Mouse (Mus musculus): ENCODE measurements around the gene Zfp790. TPM values are rescaled to one million over a fixed set of nuclear protein-coding genes. Genes with fewer than 3 reads are reported as not detected.
"Not testable (repeated sequence)": the region's sequence is repeated elsewhere in the genome, so short reads cannot be mapped to it uniquely, and the experiment has no call there.

The Zfp790 gene
- polyA plus RNA-seq, 1 experiment = 9.8 TPM

DNA sequence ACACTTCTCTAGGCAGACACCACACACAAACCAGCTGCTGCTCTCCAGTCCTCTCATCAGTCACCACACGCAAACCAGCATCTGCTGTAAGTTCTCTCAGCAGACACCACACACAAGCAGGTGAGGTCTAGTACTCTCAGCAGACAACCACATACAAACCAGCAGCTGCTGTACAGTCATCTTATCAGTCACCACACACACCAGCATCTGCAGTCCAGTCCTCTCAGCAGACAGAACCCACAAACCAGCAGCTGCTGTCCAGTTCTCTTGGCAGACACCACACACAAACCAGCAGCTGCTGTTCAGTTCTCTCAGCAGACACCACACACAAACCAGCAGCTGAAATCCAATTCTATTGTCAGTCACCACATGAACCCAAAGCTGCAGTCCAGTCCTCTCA lies 20.9 kb downstream of the Zfp790 start:
- Histone ChIP-seq H3K27ac (ENCODE audit: insufficient read depth, low read length) (no peak overlapping the region), H3K4me3 (ENCODE audit: insufficient read depth, low read length) (no peak overlapping the region), H3K4me1 (ENCODE audit: control insufficient read depth, insufficient read depth, low read length) (no peaks in the 10 kb centered on the region)
- TF ChIP-seq POLR2A (IDR thresholded peaks at IDR 0.05; ENCODE audit: extremely low read depth, insufficient read depth, low read length) (no peak), CTCF (IDR thresholded peaks at IDR 0.05; ENCODE audit: extremely low read depth, insufficient read depth, low read length) (no peak)

DNA sequence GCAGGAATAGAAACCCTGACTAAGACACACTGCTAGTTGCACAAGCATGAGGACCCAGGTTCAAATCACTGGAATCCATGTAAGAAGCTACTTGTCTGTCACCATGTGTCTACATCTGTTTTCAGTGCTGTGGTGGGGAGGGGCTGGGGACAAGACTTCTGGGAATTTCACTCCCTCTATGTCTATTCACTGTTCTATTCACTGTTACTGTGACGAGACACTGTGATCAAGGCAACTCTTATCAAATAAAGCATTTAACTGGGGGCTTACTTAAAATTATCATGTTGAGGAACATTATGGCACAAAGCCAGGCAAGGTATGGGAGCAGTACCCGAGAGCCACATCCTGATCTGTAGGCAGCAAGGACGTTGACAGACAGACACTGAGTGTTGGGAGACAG lies 23.3 kb downstream of the Zfp790 start:
- TF ChIP-seq POLR2A (IDR thresholded peaks at IDR 0.05; ENCODE audit: extremely low read depth, insufficient read depth, low read length) (no peak), CTCF (IDR thresholded peaks at IDR 0.05; ENCODE audit: extremely low read depth, insufficient read depth, low read length) (no peak)
- Histone ChIP-seq H3K4me3 (ENCODE audit: insufficient read depth, low read length) (no peak overlapping the region), H3K27ac (ENCODE audit: insufficient read depth, low read length) (no peak overlapping the region), H3K4me1 (ENCODE audit: control insufficient read depth, insufficient read depth, low read length) (no peaks in the 10 kb centered on the region)

- no peak overlapping the region for H3K27ac ChIP-seq (ENCODE audit: insufficient read depth, low read length)
- TF ChIP-seq CTCF (IDR thresholded peaks at IDR 0.05; ENCODE audit: extremely low read depth, insufficient read depth, low read length) = no peak
- no peaks in the 10 kb centered on the region for H3K4me1 ChIP-seq (ENCODE audit: control insufficient read depth, insufficient read depth, low read length)
- H3K4me3 ChIP-seq (ENCODE audit: insufficient read depth, low read length) = no peak overlapping the region
Measured at GRCm38 (mm10) chr7:29842105-29842504, 26.2 kb downstream of the Zfp790 start.

- TF ChIP-seq POLR2A (IDR thresholded peaks at IDR 0.05; ENCODE audit: extremely low read depth, insufficient read depth, low read length) = no peak
- TF ChIP-seq CTCF (IDR thresholded peaks at IDR 0.05; ENCODE audit: extremely low read depth, insufficient read depth, low read length) = no peak
- H3K27ac ChIP-seq (ENCODE audit: insufficient read depth, low read length) = no peak overlapping the region
- no peaks in the 10 kb centered on the region for H3K4me1 ChIP-seq (ENCODE audit: control insufficient read depth, insufficient read depth, low read length)
- H3K4me3 ChIP-seq (ENCODE audit: insufficient read depth, low read length) = no peak overlapping the region
Measured at GRCm38 (mm10) chr7:29844616-29845015, 28.7 kb downstream of the Zfp790 start.

- TF ChIP-seq CTCF (IDR thresholded peaks at IDR 0.05; ENCODE audit: extremely low read depth, insufficient read depth, low read length) (no peak), POLR2A (IDR thresholded peaks at IDR 0.05; ENCODE audit: extremely low read depth, insufficient read depth, low read length) (no peak)
- H3K4me1 ChIP-seq (ENCODE audit: control insufficient read depth, insufficient read depth, low read length) = no peaks in the 10 kb centered on the region
- no peak overlapping the region for H3K27ac ChIP-seq (ENCODE audit: insufficient read depth, low read length)
- H3K4me3 ChIP-seq (ENCODE audit: insufficient read depth, low read length) = peak overlapping the region; percentile 65
Measured at GRCm38 (mm10) chr7:29852831-29853218, 36.9 kb downstream of the Zfp790 start.

- no peak within 1 kb of the TSS for H3K27ac ChIP-seq (ENCODE audit: insufficient read depth, low read length)
- H3K4me1 ChIP-seq (ENCODE audit: control insufficient read depth, insufficient read depth, low read length) = no peaks in the 10 kb centered on the region
- peak within 1 kb of the TSS; percentile 65 for H3K4me3 ChIP-seq (ENCODE audit: insufficient read depth, low read length)
- TF ChIP-seq CTCF (IDR thresholded peaks at IDR 0.05; ENCODE audit: extremely low read depth, insufficient read depth, low read length) (no peak), POLR2A (IDR thresholded peaks at IDR 0.05; ENCODE audit: extremely low read depth, insufficient read depth, low read length) (peak; percentile 86; the same call in 1 of the 2 replicates)
Measured at GRCm38 (mm10) chr7:29853219-29853842, 37.4 kb downstream of the Zfp790 start, which contains the start of gene Zfp940. Zfp940 (minus strand) TSS chr7:29853669.

DNA sequence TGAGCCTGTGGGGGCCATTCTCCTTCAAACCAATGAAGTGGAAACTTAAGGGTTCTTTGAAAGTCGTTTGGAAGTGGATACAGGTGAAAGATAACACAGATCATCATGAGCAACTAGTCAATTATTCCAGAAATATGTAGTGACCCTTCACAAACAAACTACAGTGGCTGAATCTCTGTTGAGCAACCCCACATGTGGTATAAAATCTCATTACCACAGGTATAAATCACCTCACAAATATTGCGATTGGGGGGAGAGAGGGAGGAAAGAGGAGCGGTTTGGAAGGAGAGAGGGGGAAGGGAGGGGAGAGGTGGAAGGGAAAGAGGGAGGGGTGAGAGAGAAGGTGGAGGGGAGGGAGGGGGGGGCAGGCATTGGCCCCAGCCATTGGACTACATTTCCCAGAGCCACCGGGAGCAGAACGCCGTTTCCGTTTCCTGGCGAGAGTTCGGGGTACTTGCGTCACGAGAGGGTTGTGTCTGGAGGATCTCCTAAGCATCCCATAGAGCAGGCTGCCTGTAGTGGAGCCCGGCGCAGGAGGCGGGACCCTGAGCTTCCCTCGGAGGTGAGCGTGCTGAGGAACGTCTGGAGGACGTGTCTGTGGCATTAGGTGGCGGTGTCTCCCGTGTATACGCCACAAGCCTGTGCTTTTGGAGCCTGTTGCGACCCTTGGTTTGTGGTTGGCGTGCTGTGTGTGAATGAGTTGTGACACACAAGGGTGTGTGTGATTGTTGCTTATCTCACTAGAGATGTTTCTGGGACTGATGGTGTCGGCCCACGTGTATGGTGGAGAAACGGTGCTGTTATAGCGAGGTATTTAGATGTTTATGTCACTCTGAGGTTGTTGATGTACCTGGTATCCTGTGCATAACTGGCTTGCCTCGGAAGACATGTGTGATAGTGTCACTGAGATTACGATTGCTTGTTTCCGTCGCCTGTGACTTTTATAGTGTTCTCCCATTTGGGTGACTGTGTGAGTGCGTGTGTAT lies 43.9 kb downstream of the Zfp790 start, which contains the start of gene Zfp420:
TSS of gene Zfp420 (plus strand) at position 448 of the 986 bp plus-strand sequence.
- H3K27ac ChIP-seq (ENCODE audit: insufficient read depth, low read length) = no peak within 1 kb of the TSS
- no peaks in the 10 kb centered on the region for H3K4me1 ChIP-seq (ENCODE audit: control insufficient read depth, insufficient read depth, low read length)
- peak within 1 kb of the TSS; percentile 75 for H3K4me3 ChIP-seq (ENCODE audit: insufficient read depth, low read length)
- peak; percentile 98 for TF ChIP-seq POLR2A (IDR thresholded peaks at IDR 0.05; ENCODE audit: extremely low read depth, insufficient read depth, low read length)
- TF ChIP-seq CTCF (IDR thresholded peaks at IDR 0.05; ENCODE audit: extremely low read depth, insufficient read depth, low read length) = no peak

DNA sequence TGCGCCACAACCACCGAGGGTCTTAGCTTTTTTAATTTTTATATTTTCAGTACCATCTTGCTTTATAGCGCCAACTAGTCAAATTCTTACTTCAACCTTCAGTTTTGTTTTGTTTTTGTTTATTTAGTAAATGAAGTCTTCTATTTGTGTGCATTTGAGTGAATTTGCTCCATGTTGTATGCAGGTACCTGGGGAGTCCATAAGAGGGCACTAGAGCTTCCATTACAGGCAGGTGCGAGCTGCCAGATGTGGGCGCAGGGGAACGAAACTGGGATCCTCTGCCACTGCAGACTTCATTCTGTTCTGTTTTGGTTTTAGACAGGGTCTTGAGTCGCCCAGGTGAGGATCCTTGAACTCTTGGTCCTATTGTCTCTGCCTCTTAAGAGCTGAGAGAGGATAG lies 45.7 kb downstream of the Zfp790 start:
- H3K4me3 ChIP-seq (ENCODE audit: insufficient read depth, low read length) = no peak overlapping the region
- no peak overlapping the region for H3K27ac ChIP-seq (ENCODE audit: insufficient read depth, low read length)
- TF ChIP-seq CTCF (IDR thresholded peaks at IDR 0.05; ENCODE audit: extremely low read depth, insufficient read depth, low read length) = no peak
- TF ChIP-seq POLR2A (IDR thresholded peaks at IDR 0.05; ENCODE audit: extremely low read depth, insufficient read depth, low read length) = no peak
- no peaks in the 10 kb centered on the region for H3K4me1 ChIP-seq (ENCODE audit: control insufficient read depth, insufficient read depth, low read length)

DNA sequence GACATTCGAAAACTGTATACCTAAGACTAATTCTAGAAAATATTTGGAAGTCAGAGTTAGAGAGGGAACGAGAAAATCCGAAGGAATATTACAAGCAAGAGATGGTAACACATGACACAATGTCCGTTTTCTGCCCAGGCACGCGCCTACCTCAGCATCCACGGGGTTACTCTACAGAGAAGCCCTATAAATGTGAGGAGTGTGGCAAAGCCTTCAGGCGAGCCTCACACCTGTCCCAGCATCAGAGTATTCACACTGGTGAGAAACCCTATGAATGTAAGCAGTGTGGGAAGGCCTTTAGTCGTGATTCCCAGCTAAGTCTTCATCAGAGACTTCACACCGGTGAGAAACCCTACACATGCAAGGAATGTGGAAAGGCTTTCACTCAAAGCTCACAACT lies 58.3 kb downstream of the Zfp790 start:
- no peak overlapping the region for H3K4me3 ChIP-seq (ENCODE audit: insufficient read depth, low read length)
- no peaks in the 10 kb centered on the region for H3K4me1 ChIP-seq (ENCODE audit: control insufficient read depth, insufficient read depth, low read length)
- H3K27ac ChIP-seq (ENCODE audit: insufficient read depth, low read length) = no peak overlapping the region
- TF ChIP-seq POLR2A (IDR thresholded peaks at IDR 0.05; ENCODE audit: extremely low read depth, insufficient read depth, low read length) = no peak
- TF ChIP-seq CTCF (IDR thresholded peaks at IDR 0.05; ENCODE audit: extremely low read depth, insufficient read depth, low read length) = no peak

DNA sequence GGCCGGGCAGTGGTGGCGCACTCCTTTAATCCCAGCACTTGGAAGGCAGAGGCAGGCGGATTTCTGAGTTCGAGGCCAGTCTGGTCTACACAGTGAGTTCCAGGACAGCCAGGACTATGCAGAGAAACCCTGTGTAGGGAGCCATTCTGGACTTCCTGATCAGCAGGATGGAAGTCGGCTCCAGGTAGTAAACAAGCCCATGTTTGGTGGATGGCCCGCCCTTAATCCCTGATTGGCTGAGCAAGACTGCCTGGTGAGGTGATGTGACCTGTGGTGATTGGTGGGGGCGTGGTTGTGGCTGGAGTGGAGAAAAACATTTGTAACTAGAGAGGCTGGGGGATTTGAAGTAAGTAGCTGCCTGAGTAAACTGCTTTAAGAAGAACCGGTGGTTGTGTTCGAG lies 61.6 kb downstream of the Zfp790 start:
- not testable (repeated sequence) for H3K27ac ChIP-seq (ENCODE audit: insufficient read depth, low read length); H3K4me1 ChIP-seq (ENCODE audit: control insufficient read depth, insufficient read depth, low read length); H3K4me3 ChIP-seq (ENCODE audit: insufficient read depth, low read length)
